Mouse (Mus musculus) liver, embryonic 16.5 days (tissue): ENCODE measurements around the gene Qrsl1. TPM values are rescaled to one million over a fixed set of nuclear protein-coding genes. Genes with fewer than 3 reads are reported as not detected.
A peak's percentile ranks its signal among the peaks of the same experiment; 100 is the strongest.

Experiments
- ATAC-seq: fragments of 200-750 bp; cut with Nextera tagmentation; 2 replicates; pipeline ENCODE4 v1.8.0; 2017; ENCODE audit warnings: low read depth, mild to moderate bottlenecking, moderate number of reproducible peaks, moderate library complexity
- H3K27ac ChIP-seq: fragments of 300-500 bp; sonication (generic); 2 replicates; pipeline ENCODE4 v1.5.1; 2014; ENCODE audit warnings: mild to moderate bottlenecking, low read length
- H3K27me3 ChIP-seq: fragments of 300-500 bp; sonication (generic); 2 replicates; pipeline ENCODE4 v1.6.1; 2014; ENCODE audit warnings: low read depth, low read length, mixed read lengths; ENCODE audit not compliant: control insufficient read depth, insufficient read depth
- H3K36me3 ChIP-seq: fragments of 300-500 bp; sonication (generic); 2 replicates; pipeline ENCODE4 v1.6.1; 2014; ENCODE audit warnings: mild to moderate bottlenecking; ENCODE audit not compliant: control insufficient read depth, insufficient read depth
- H3K4me1 ChIP-seq: fragments of 300-500 bp; sonication (generic); 2 replicates; pipeline ENCODE4 v1.6.1; 2014; ENCODE audit warnings: low read depth, low read length, mixed read lengths; ENCODE audit not compliant: control insufficient read depth
- H3K4me2 ChIP-seq: fragments of 300-500 bp; sonication (generic); 2 replicates; pipeline ENCODE4 v1.6.1; 2014; ENCODE audit warnings: low read depth, low read length, mixed read lengths
- H3K4me3 ChIP-seq: fragments of 300-500 bp; sonication (generic); 2 replicates; pipeline ENCODE4 v1.5.1; 2014; ENCODE audit warnings: low read depth, mild to moderate bottlenecking, low read length
- H3K9ac ChIP-seq: fragments of 300-500 bp; sonication (generic); 2 replicates; pipeline ENCODE4 v1.6.1; 2014; ENCODE audit warnings: low read depth, low read length
- H3K9me3 ChIP-seq: fragments of 300-500 bp; sonication (generic); replicated peaks from 2 replicates; pipeline ENCODE4 v1.6.1; 2016; ENCODE audit warnings: low read length; ENCODE audit not compliant: control insufficient read depth
- WGBS: fragments of 180-500 bp; shearing (Covaris S2); extraction: QIAGEN DNeasy Blood & Tissue Kit; methylation state at CpG from one replicate; pipeline ENCODE4 v1.1.7; 2014; ENCODE audit not compliant: insufficient replicate concordance; 5-methylcytosine and 5-hydroxymethylcytosine counted together
- polyA plus RNA-seq: library from polyadenylated mRNA; unstranded; fragments of >200 nt; fragmentation: Nextera tagmentation; extraction: Ambion mirVana; gene quantifications from 2 replicates; pipeline ENCODE4 v1.2.1, GENCODE M21; 2015

Gene Qrsl1
- polyA plus RNA-seq, 1 experiment from 2014 or later, result 5.1 TPM

DNA sequence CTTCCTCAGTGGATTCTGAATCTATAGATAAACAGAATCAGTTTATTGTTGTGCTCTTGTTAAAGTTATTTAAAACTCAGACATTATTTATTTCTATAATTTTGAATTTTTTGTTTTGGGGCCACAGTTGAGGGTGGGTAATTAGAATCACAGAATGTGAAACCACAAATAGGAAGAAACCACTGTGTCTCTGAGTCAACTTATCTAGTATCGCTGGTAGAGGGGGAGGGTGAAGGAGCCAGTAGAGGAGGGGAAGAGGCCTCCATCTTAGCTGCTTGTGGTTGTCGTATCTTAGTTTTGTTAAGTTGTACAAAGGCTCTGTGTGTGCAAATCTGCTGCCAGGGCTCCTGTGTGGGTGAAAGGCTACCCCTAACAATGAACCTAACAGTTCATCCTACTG, 15.2 kb upstream of the Qrsl1 start:
- Histone ChIP-seq H3K4me1 (no peaks in the 10 kb centered on the region), H3K36me3 (no peaks in the 10 kb centered on the region), H3K9me3 (no peaks in the 10 kb centered on the region), H3K4me2 (no peak overlapping the region), H3K27me3 (no peaks in the 10 kb centered on the region), H3K27ac (no peak overlapping the region), H3K4me3 (no peak overlapping the region), H3K9ac (no peak overlapping the region)
- no peak for ATAC-seq
- 28% methylated on average over 2 of the region's 2 CpGs for WGBS

DNA sequence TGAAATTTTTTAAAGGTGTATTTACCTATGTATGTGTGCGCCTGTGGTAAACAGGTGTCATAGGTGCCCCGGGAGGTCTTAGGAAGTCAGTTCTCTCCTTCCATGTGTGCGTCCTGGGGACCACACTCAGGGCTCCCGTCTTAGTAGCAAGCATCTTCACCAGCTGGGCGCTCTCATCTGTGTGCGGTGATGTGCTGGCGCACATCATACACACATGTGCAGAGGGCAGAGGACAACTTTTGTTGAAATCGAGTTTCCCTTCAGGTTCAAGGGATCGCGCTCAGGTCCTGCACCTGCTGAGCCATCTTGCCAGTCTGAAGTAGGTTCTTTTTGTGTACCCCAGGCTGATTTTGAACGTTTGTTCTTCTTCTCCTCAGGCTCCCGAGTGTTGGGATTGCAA, 14.6 kb upstream of the Qrsl1 start:
- ATAC-seq, result no peak
- no peak overlapping the region for H3K4me3 ChIP-seq
- no peaks in the 10 kb centered on the region for H3K36me3 ChIP-seq
- H3K9me3 ChIP-seq, result no peaks in the 10 kb centered on the region
- WGBS, result 77% methylated on average over 12 of the region's 12 CpGs
- no peaks in the 10 kb centered on the region for H3K4me1 ChIP-seq
- no peak overlapping the region for H3K9ac ChIP-seq
- no peaks in the 10 kb centered on the region for H3K27me3 ChIP-seq
- no peak overlapping the region for H3K27ac ChIP-seq
- no peak overlapping the region for H3K4me2 ChIP-seq

DNA sequence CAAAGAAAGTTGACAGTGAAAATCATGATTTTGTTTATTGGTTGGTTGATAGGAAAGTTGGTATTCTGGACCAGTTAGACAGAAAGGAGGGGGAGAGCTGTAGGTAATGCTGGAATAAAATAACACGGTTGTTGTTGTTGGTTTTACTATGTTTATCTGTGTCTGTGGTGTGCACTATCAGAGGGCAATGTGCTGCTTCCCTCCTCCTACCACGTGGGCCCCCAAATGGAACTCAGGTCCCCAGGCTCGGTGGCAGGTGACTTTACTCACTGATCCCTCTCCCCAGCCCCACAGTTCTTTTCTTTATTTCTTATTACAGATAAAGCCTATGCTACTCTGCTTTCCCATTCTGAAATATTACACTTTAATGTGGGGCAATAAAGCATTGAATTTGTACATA, 10.7 kb upstream of the Qrsl1 start:
- ATAC-seq, result no peak
- WGBS, result 18% methylated on average over 3 of the region's 3 CpGs

DNA sequence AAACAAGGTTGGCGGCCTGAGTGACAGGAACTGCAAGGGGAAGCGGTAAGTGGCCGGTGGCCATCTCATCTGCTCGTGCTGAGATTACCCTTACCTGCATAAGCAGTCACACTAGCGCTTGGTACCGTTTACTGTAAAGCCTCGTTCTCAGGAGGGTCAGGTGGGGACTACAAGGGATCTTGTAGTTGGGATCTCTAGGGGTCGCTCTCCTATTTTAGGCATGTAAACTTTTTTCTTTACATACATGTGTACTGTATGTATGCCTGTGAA, 9.3 kb upstream of the Qrsl1 start:
- Histone ChIP-seq H3K9ac (no peak overlapping the region), H3K27ac (no peak overlapping the region), H3K4me1 (no peaks in the 10 kb centered on the region), H3K4me2 (no peak overlapping the region), H3K36me3 (no peaks in the 10 kb centered on the region), H3K27me3 (no peaks in the 10 kb centered on the region), H3K4me3 (no peak overlapping the region), H3K9me3 (no peaks in the 10 kb centered on the region)
- no peak for ATAC-seq
- 62% methylated on average over 8 of the region's 8 CpGs for WGBS

More for the DNA sequence above, 10.7 kb upstream of the Qrsl1 start:
- Histone ChIP-seq H3K27ac (no peak overlapping the region), H3K27me3 (no peaks in the 10 kb centered on the region), H3K36me3 (no peaks in the 10 kb centered on the region), H3K4me1 (no peaks in the 10 kb centered on the region), H3K4me2 (no peak overlapping the region), H3K9me3 (no peaks in the 10 kb centered on the region), H3K4me3 (no peak overlapping the region), H3K9ac (no peak overlapping the region)

DNA sequence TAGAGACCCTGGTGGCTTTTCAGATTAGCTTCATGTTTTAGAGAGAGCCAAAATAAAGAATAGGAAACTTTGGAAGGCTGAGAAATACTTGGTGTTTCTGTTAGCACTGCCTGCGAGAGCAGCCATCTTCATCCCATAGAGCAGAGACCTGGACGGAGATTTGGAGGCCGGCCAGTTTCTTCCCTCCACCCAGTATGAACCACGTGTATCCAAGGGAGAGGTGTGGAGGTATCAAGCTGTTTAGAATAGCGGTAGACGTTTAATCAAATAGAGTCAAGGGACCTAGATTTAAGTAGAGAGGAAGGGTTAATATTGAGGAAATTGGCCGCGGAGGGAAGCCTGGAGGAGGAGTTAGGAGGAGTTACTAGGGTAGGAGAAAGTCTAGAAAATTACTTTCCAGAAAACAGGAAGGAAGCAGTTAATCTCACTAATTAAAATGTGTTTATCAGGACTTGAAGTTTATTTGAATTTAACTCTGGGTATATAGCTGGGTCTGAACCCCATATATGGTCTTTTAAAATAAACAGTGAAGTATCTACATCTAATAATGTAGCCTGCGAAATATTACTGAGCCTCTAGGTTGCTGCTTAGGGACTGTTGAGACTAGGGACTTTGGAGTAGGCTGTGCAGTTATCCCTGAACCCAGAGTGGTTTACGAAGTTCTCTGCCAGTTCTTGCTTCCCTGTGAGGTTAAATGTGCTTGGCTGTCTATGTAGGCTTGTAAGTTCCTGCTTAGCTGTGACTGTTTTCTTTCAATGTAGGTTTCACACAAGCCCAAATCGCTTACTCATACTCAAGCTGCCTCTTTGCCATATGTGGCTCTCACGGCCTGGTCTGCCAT, 8.7 kb upstream of the Qrsl1 start:
- Histone ChIP-seq H3K4me3 (no peak overlapping the region), H3K36me3 (no peaks in the 10 kb centered on the region), H3K9ac (no peak overlapping the region), H3K9me3 (no peaks in the 10 kb centered on the region), H3K27ac (no peak overlapping the region), H3K4me1 (no peaks in the 10 kb centered on the region), H3K4me2 (no peak overlapping the region), H3K27me3 (no peaks in the 10 kb centered on the region)
- no peak for ATAC-seq
- 63% methylated on average over 12 of the region's 12 CpGs for WGBS

DNA sequence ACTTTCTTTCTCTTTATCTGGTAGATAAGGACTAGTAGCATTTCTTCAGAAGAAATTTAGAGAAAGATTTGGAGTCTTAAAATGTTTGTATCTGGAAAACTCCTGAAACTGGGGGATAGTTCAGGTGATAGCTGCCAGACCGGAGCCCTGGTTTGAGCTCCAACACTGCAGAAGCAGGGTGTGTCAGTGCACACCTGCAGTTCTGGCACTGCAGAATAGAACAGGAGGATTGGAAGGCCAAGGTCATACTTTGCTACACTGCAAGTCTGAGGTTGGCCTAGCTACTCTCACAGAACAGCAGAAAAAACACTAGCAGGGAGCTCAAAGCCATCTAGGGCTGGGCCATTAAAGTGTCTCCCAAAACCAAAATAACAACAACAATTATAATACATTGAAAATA, 3.0 kb upstream of the Qrsl1 start:
- Histone ChIP-seq H3K9ac (no peak overlapping the region), H3K27ac (no peak overlapping the region), H3K9me3 (no peaks in the 10 kb centered on the region), H3K4me2 (no peak overlapping the region), H3K36me3 (no peaks in the 10 kb centered on the region), H3K27me3 (no peaks in the 10 kb centered on the region), H3K4me3 (no peak overlapping the region), H3K4me1 (peaks cover 10% of the 10 kb centered on the region)
- whole genome bisulfite sequencing, result 83% methylated on average over 1 of the region's 1 CpGs
- ATAC-seq, result no peak

DNA sequence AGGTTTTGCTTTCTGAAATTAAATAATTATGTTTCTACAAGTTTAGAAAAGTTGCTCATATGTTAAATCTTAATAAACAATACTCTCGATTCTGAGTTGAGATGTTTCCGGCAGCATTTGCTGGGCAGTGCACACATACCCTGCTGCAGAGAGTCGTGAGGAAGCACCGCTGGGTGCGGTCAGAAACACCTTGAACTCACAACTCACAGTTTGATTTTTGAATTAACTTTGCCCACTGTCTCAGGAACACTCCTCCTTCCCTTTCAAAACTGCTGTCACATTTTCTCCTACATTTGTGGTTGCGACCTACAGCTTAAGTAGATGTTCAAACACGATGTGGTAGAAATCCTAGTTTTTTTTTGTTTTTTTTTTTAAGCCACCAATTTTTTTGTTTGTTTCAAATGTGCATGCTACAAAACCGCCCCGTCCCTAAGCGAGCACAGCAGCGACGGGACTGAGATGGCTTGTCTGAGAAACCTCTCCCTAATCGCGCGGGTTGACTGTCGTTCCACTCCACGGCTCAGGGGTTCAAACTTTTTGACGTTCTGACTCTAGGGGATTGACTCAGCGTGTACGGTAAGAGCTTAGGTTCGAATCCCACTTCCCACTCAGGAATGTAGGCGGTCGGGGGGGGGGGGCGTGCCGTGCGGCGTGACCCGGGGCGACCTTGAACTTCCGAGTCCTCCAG, 518 bp downstream of the Qrsl1 start:
- Histone ChIP-seq H3K4me1 (peaks cover 10% of the 10 kb centered on the region), H3K9ac (peak overlapping the region; percentile 70), H3K9me3 (no peaks in the 10 kb centered on the region), H3K36me3 (no peaks in the 10 kb centered on the region), H3K4me3 (peak overlapping the region; percentile 87), H3K27me3 (no peaks in the 10 kb centered on the region), H3K27ac (no peak overlapping the region), H3K4me2 (peak overlapping the region; percentile 87)
- 5% methylated on average over 30 of the region's 30 CpGs for WGBS
- peak; percentile 42 for ATAC-seq

DNA sequence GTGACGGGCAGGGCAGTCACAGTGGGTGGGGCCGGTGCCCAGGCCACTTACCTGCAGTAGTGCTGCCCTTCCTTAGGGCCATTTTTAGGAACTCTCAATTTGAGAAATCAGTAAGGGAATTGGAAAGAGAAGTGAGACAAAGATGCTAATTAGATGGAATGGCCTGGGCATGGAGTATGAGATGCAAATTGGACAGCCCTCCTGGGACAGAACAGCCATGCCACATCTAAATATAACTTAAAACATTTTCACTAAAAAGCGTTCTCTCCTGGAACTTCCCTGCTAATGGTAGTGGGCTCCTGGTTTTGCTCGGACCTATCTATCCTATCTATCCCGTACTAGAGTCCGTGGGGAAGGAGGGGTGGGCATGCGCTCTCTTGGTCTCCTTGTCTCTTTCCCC, 3.3 kb downstream of the Qrsl1 start:
- no peak for ATAC-seq

DNA sequence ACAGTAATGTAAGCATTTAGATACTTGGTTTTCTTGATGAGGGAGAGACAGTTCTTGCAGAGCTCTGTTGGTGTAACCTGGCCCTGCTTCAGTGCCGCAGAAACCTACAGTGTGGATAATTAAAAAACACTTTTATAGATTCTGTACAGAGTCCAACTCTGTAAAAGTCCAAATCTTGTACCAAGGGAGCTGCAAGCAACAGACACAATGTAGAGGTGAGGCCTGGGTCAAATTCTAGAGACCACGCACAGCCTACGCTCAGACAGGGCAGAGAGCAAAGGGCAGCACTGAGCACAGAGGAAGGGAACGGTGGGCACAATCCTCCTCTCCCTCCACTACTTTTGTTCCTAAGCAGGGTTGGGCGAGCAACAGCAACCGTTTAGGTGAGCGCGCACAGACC, 5.5 kb downstream of the Qrsl1 start:
- Histone ChIP-seq H3K27me3 (no peaks in the 10 kb centered on the region), H3K27ac (no peak overlapping the region), H3K36me3 (no peaks in the 10 kb centered on the region), H3K4me1 (peaks cover 3% of the 10 kb centered on the region; the same call in 1 of the 2 replicates), H3K9me3 (no peaks in the 10 kb centered on the region), H3K4me3 (no peak overlapping the region), H3K9ac (no peak overlapping the region), H3K4me2 (no peak overlapping the region)
- WGBS, result 85% methylated on average over 8 of the region's 8 CpGs
- ATAC-seq, result peak; percentile 71

More for the DNA sequence above, 3.3 kb downstream of the Qrsl1 start:
- no peak overlapping the region for H3K4me3 ChIP-seq
- H3K36me3 ChIP-seq, result no peaks in the 10 kb centered on the region
- H3K4me2 ChIP-seq, result no peak overlapping the region
- no peaks in the 10 kb centered on the region for H3K27me3 ChIP-seq
- H3K4me1 ChIP-seq, result peaks cover 10% of the 10 kb centered on the region
- H3K27ac ChIP-seq, result no peak overlapping the region
- 78% methylated on average over 7 of the region's 7 CpGs for WGBS
- no peak overlapping the region for H3K9ac ChIP-seq
- H3K9me3 ChIP-seq, result no peaks in the 10 kb centered on the region
